Mouse (Mus musculus): Measurements from ENCODE around the gene Igf2bp3. TPM values are rescaled to one million over a fixed set of nuclear protein-coding genes. Genes with fewer than 3 reads are reported as not detected.

Igf2bp3 gene
- total RNA-seq, 2 experiments from 2014 or later = 0.02 TPM; not detected in 1

Other genes starting within 250 kb of the Igf2bp3 start
- gene Doxl2, start 240.0 kb downstream of the Igf2bp3 start, total RNA-seq (2015) = not detected in 2 replicates
- not detected in 2 replicates for gene Doxl2, start 240.0 kb downstream of the Igf2bp3 start, total RNA-seq (2017)
- gene Svs1, start 228.1 kb downstream of the Igf2bp3 start, total RNA-seq (2015) = not detected in 2 replicates
- gene Svs1, start 228.1 kb downstream of the Igf2bp3 start, total RNA-seq (2017) = not detected in 2 replicates
- 0.94 and 2.3 TPM in 2 replicates for gene Gpnmb, start 178.4 kb downstream of the Igf2bp3 start, total RNA-seq (2015)
- gene Gpnmb, start 178.4 kb downstream of the Igf2bp3 start, total RNA-seq (2017) = 0.45 and 0.81 TPM in 2 replicates
- gene Malsu1, start 141.2 kb downstream of the Igf2bp3 start, total RNA-seq (2015) = 25.9 and 38.8 TPM in 2 replicates
- gene Malsu1, start 141.2 kb downstream of the Igf2bp3 start, total RNA-seq (2017) = 15.8 and 17.0 TPM in 2 replicates
- gene Tra2a, start 49.1 kb upstream of the Igf2bp3 start, total RNA-seq (2015) = 124 and 144 TPM in 2 replicates
- 98.9 and 106 TPM in 2 replicates for gene Tra2a, start 49.1 kb upstream of the Igf2bp3 start, total RNA-seq (2017)
- gene Ccdc126, start 104.3 kb upstream of the Igf2bp3 start, total RNA-seq (2015) = 6.8 TPM in 2 replicates
- 5.2 and 5.8 TPM in 2 replicates for gene Ccdc126, start 104.3 kb upstream of the Igf2bp3 start, total RNA-seq (2017)
- gene Fam221a, start 152.8 kb upstream of the Igf2bp3 start, total RNA-seq (2015) = 7.2 and 9.4 TPM in 2 replicates
- 0.53 and 2.0 TPM in 2 replicates for gene Fam221a, start 152.8 kb upstream of the Igf2bp3 start, total RNA-seq (2017)
- not detected in 2 replicates for gene Stk31, start 180.6 kb upstream of the Igf2bp3 start, total RNA-seq (2015)
- not detected in 2 replicates for gene Stk31, start 180.6 kb upstream of the Igf2bp3 start, total RNA-seq (2017)